Mouse (Mus musculus) cerebral cortex, adult 2 months (tissue): ENCODE results near the gene Vstm5.

Experiments
- WGBS: fragments of 180-500 bp; shearing (Covaris S2); methylation state at CpG from one replicate; pipeline ENCODE4 v1.1.7; 2018; 5-methylcytosine and 5-hydroxymethylcytosine counted together

Vstm5 gene

DNA sequence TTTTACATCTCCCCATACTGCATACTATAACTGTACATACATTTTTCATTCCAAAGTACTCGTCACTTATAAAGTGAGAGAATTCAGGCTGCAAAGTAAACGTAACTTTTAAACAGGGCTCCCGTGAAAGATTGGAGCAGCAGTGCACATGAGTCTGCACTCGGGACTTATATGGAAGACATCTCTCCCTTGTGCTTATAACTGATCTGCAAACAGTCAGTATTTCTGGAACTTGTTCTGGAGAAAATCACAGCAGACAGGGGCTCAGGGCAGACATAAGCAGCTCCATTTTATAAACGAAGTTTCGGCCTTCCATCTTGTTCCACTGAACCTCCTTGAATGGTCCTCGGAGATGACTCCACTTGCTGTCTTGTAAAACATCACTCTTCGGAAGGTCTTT, 23.1 kb downstream of the Vstm5 start:
- 84% methylated on average over 8 of the region's 8 CpGs for WGBS

DNA sequence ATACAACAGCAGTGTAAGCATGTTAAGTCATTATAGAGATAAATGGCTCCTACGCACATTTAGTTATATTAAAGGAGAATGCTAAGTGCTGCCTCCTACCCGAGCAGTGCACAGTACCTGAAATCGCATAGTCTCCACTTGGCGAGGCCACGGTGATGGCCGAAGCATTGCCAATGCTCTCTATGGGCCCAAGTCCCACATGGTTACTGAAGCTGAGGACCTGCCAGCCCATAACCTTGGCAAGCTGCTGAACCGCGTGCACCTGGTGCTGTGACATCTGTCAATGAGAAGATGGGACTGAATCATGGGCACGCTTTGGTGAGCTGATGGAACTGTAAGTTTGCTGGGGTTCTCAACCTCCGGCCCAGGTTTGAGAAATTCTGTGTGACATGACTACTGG, 24.6 kb downstream of the Vstm5 start:
- 94% methylated on average over 10 of the region's 10 CpGs for WGBS

DNA sequence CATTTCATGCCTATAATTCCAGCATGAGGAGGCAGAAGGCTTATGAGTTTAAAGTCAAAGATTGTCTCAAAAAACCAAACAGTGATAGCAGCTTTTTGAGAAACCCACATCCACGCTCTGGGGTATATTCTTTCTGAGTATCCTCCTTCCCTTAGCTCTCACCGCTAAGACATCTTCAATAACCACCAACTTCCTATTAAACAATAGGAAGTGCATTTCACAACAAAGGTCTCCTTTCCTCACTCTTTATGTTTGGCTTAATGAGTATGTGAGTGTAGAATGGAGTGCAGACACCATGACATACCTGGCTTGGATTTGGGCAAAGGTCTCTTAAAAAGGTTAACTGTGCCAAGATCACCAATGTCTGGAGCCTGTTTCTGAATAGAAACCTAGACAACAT, 35.1 kb downstream of the Vstm5 start:
- 92% methylated on average over 2 of the region's 2 CpGs for WGBS

DNA sequence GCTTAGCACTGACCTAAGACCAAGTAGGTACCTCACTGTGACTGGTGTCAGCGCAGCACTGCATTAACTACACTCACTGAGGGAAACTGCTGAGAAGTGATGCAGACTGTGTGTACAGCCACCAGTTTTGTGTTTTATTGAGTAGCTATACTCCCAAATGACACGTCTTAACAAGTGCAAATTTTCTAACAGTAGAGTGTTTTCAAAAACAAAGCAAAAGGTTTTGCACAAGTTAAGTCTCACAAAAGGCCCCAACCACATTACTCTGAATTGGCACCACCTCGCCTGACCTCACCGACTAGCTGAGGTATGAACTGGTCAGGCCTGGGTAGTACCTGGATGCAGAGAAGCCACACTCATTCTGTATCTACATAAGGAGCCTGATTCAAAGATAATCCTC, 38.0 kb downstream of the Vstm5 start:
- WGBS: 90% methylated on average over 4 of the region's 4 CpGs

DNA sequence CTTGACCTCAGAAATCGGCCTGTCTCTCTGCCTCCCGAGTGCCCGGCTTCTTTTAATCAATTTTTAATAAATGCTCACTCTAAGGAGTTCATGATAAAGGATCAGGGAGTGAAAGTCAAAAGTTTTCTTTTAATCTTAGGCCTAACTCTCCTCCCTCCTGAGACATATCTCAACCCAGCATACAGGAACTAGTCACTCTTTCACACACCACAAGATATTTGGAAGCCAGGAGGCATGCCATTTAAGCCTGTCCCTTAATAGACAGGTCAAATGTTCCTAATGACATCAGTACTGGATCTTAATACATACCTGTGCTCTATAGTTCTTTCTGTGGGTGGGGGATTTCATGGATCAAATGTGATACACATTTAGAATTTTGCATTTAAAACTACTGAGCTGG, 39.5 kb downstream of the Vstm5 start:
- 95% methylated on average over 3 of the region's 3 CpGs for WGBS

DNA sequence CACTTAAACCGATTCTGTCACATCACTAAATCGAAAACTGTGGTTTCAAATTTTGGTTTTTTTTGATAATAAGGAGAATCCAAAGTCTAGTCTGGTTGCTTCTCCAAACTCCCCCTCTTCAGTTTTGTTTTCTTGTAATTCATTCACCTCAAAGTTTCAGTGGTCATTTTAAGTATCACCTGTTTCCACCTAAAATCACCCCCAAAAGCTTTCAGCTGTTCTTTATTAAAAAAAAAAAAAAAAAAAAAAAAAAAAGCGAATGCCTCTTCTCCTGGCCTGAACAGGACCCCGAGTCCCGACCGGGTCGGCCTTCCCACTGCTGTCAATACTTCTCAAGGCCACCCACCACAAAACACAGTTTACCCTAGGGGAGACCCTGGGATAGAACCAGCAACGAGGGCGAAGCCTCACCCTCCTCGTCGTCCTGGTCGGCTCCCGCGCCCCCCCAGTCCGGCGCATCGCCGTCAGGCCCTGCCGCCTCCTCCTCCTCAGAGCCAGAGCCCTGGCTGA, 40.3 kb downstream of the Vstm5 start:
- WGBS: 9% methylated on average over 19 of the region's 19 CpGs

DNA sequence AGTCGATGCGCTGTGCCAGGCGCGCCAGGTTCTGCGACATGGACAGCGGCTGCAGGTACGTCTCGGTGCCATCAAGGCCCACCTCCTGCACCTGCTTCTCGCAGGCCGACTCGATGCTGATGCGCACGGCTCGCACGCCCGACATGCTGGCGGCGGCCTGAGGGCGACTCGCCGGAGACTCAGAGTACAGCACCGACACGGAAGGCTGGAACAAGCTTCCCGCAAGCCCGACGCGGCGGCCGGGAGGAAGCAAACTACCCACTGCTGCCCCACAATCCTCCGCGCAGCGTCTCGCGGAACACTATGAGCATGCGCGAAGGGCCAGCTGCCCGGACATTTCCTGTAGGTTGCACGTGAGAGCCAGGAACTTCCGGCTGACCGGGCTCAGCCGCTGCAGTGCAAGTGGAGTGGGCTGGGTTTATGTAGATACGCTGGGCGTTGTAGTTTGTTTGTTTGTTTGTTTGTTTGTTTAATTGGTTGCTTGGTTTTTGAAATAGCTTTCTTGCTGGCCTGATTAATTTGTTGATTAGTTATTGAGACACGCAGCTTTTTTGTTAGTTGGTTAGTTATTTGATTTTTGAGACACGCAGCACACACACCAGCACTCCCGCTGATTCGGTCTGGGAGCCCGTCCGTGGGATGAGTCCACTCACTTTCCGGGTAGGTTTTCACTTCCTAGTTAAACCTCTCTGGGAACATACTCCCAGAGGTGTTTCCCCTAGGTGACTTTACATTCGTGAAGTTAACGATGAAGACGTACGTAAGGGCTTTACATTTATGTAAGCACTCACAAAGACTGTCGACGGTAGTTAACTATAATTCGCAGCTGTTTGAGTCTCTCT, 41.0 kb downstream of the Vstm5 start, which contains the start of gene Med17:
Gene Med17, minus strand, starts transcription at position 283 of the 842 bp plus-strand sequence.
- under 1% methylated on average over 57 of the region's 57 CpGs for WGBS

DNA sequence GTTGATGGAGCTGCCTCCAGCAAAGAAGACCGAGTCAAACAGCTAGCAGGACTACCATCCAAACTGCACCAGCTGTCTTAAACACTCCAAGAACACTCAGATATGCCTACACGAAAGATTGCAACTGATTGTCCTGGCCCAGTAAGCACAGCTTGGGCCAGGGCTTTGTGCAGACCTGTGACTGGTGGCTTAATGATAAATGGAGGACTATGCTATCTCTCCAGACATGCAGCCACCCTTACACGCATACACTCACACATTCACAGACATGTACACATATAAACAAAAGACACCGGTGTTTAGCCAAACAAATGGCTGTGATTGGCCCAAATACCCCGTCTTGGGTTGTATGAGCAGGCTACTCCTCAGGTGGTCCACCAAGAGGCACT, 41.6 kb downstream of the Vstm5 start:
- 45% methylated on average over 5 of the region's 5 CpGs for WGBS

DNA sequence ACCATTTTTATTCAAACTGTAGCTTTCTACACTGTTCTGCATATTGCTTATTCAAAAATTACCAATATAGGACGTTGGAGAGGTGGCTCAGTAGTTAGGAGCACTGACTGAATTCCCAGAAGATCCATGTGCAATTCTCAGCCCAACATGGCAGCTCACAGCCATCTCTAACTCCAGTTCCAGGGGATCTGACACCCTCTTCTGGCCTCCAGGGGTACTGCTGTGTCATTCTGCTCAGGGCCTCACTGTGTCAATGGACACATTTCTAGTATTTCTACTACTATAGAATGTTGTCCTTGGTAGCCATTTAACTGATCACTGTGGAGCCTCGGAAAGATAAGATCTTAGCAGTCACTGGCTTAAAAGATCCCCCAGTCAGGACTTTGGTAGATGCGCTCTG, 46.6 kb downstream of the Vstm5 start:
- WGBS: 81% methylated on average over 3 of the region's 3 CpGs

DNA sequence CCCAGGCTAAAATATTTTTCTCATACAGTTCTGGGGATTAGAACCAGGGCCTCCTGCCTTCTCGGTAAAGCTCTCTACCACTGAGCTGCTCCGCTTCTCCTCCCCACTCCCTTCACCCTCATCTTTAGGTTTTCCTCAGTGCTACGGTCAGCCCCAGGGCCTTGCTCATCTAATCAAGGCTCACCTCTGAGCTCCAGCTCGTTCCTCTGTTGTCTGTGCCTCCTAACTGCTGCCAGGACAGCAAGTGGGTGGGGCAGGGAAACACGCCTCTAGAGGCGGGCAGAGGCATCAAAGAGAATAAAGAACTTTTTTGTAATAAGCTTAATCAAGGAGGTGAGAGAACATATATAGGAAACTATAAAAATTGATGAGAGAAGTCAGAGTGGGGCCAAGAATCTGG, 49.0 kb downstream of the Vstm5 start:
- 64% methylated on average over 6 of the region's 6 CpGs for WGBS

DNA sequence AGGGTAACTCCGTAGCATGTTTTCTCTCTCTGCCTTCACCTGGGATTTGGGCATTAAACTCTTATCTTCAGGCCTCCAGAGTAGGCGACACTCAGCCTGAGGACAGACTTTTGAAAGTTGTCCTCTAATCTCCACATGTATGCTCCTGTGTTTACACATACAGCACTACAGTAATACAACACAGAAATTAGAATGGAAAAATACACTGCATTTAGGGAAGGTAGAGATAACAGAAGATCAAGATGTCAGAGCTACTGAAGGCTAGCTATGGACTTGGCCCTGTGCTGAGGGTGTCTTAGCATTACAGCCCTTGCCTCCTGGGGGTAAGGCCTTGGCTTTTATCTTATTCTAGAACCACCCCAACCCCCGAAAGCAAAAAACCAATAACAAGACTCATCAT, 49.6 kb downstream of the Vstm5 start:
- 95% methylated on average over 3 of the region's 3 CpGs for WGBS

DNA sequence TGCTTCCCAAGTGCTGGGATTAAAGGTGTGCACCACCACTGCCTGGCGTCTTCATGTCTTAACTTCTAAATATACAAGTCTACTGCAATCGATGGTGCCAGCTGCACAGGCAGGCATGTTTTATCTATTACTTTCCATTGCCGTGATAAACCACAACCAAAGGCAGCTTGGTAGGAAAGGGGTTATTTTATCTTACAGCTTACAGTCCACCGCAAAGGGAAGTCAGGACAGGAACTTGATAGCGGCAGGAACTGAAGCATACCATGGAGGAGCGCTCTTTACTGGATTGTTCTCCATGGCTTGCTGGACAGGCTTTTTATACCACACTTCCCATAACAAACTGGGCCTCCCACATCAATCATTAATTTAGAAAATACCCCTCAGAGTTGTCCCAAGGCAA, 50.4 kb downstream of the Vstm5 start:
- 89% methylated on average over 6 of the region's 6 CpGs for WGBS

DNA sequence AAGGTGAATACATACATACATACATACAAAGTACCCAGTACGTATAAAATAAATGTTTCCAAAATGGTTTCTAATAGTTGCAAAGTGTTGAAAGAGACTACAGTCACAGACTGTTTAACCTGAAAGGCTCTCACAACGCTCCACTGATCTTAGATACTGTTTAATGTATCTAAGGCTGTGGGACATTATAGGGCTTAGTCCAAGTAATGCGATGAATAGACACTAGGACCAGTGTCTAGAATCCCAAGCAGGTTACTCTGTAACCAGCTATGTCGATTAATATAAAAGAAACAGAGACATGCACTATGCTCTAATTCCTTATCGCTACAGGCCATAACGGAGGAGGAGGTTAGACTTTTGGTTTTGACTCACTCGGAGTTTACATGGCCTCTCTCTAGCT, 58.3 kb downstream of the Vstm5 start:
- 89% methylated on average over 7 of the region's 7 CpGs for WGBS

DNA sequence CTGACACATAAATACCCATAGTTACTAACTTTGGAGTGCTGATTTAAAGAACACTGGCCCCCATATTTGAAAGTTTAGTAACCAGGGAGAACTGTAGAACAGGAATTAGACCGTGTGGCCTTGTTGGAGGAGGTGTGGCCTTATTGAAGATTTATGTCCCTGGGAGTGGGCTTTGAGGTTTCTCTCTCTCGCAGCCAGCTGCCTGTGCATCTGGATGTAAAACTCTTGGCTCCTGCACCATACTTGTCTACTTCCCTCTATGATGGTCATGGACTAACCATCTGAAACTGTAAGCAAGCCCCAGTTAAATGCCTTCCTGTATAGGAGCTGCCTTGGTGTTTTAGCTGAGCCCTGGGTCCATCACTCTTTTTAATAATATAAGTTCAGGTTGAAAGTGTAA, 59.6 kb downstream of the Vstm5 start:
- WGBS: 70% methylated on average over 2 of the region's 2 CpGs

DNA sequence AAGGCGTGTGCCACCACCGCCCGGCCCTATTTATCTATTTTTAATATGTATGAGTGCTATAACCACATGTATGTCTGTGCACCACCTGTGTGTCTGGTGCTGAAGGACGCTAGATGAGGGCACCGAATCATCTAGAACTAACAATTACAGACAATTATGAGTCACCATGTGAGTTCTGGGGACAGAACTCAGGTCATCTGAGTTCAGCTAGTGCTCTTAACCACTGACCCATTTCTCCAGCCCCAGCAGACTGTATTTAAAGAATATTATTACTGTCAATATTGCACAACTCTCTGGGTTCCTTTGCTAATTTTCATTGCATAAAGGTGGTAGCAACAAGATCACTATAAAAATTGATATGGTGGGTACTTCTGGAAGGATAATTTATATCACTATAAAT, 61.2 kb downstream of the Vstm5 start:
- WGBS: 89% methylated on average over 5 of the region's 5 CpGs

DNA sequence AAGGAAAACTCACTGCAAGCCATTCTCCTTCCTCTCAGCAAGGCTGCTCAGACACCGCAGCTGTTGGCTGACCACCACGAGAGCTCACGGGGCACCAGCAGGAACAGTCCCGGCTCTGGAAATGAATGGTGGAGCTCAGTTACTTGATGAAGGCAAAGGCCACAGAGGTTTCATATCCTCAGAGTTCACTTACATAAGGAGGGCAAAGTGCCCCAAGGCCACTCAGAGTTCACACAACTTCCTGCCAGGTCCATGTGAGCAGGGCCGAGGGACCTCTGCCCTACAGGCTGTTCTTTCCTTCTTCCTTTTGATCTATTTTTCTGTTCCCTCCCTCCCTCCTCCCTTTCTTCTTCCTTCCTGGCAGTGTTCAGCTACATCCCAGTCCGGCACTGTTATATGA, 62.6 kb downstream of the Vstm5 start:
- 19% methylated on average over 6 of the region's 6 CpGs for WGBS

DNA sequence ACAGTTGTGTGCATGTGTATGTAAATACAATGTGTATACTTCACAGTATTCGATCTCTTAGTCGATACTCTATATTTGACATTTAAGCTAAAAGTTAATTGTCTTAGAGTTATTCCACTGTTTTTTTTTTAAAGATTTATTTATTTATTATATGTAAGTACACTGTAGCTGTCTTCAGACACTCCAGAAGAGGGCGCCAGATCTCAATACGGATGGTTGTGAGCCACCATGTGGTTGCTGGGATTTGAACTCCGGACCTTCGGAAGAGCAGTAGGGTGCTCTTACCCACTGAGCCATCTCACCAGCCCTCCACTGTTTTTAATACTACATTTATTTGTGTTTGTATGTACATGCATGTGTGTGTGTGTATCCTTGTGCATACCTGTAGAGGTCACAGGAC, 63.2 kb downstream of the Vstm5 start:
- 77% methylated on average over 6 of the region's 6 CpGs for WGBS

DNA sequence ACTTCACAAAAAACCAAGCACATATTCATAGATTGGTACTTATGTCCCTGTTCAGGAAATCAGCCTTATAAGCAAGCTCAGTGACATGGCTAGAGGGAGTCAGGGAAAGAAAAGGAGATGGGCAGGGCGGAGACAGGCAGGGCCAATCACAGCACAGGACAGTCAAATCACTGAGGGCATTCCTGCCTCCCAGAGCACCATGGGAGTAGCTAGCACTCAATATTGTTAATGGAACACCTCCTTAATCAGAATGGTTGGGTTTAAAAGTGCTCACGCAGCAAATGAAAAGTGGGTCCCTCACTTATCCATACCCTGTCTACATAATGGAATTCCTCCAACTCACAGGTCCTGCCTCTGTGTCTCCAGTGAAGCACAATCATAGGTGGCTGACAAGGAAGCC, 64.0 kb downstream of the Vstm5 start:
- 91% methylated on average over 2 of the region's 2 CpGs for WGBS

DNA sequence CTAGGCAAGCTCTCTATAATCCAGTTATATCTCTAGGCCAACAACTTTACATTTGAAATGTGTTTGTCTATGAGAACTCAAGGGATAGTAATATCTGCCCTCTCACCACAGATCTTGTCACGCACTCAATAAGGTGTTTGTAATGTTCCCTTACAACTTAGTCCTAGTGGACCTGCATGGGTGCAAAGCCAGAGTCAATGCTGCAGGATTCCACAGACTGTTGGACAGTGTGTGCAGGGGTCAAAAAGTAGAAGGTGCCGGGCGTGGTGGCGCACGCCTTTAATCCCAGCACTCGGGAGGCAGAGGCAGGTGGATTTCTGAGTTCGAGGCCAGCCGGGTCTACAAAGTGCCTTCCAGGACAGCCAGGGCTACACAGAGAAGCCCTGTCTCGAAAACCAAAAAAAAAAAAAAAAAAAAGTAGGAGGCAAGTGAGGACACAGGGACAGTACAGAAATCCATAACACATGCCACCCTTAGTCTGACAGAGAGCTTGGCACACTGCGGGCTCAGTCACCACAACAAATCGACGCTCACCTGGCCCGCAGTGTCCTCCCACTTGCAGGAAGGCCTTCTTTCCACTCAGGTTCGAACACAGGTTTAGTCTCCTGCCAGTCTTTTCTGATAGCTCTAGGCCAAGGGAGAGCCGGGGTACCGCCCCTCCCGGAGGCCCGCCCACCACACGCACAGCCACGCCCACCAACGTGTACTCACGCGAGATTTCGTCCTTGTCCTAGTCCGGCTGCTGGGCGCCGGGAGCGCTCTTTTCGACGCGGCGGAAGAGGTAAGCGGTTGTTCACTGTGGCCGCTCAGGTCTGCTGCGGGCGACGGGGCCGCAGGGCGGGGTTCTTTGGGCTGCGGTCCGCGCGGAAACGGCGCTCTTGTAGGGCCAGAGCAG, 66.9 kb downstream of the Vstm5 start, which contains the start of gene Taf1d:
Gene Taf1d, plus strand, starts transcription at position 712 of the 895 bp plus-strand sequence.
- 12% methylated on average over 45 of the region's 45 CpGs for WGBS

DNA sequence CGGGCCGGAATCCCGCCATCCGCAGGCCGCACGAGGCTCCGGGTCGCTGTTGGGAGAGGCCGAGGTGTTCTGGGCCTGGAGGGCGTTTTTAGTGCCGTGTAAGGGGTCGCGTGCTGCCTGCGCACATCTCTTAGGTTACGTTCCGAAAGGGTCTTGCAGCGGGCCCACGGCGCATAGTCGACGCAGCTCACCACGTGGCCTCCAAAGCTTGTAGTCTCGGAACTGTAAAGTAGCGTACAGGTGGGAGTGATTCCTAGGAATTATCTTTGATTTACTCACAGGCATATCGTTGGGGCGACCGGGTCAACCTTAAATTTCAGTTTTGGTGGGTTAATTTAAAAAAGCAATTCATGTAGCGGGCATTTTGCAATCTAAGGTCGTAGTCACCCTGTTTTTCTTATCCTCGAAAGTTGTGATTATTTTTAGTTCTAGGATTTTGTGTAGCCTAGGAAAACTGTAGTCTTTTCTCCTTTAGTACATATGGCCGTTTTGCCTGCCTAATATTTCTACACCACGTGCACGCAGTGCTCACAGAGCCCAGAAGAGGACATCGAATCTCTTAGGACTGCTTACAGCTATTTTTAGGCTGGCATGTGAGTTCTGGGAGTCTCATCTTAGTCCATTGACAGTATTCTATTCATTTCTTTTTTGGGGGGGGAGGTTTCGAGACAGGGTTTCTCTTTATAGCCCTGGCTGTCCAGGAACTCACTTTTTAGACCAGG, 67.7 kb downstream of the Vstm5 start, which contains the start of gene 4931406C07Rik:
Gene 4931406C07Rik, minus strand, starts transcription at position 51 of the 722 bp plus-strand sequence.
- WGBS: under 1% methylated on average over 35 of the region's 35 CpGs

DNA sequence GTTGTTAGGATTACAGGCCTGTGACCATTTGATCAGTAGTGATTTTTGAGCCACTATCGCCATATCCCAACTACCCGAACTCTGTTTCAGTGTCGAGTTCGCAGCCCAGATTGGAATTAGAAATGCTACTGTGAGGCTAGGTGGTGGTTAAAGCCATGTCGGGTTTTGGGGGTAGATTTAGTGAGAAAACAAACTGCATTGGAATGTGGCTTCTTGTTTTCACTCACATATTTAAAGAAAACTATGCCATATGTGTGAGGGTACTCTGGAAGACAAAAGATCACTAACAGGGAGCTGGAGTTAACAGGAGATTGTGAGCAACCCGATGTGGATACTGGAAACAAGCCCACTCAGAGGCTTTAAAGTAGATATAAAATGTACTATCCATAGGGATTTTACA, 68.4 kb downstream of the Vstm5 start:
- WGBS: 11% methylated on average over 6 of the region's 6 CpGs

DNA sequence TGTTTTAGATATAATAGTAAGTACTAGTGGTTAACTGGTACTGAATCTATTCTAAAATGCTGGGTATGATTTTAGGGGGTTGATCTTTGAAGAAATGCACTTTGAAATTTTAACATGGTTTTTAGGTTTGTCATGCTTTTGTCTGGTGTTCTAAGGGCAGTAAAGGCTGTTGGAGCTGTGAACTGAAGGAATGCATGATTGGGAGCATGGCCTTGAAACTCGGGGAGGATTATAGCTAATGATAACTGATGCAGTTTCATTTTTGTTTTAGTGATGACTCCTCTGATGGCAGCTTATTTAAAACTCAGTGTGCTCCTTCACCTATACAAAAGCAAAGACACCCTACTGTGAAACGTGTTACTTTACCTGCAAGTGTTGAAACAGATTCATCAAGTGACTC, 69.4 kb downstream of the Vstm5 start:
- 53% methylated on average over 2 of the region's 2 CpGs for WGBS
